Mouse (Mus musculus) spleen, adult 2 months (tissue): Measurements from ENCODE around the gene Gpm6a. TPM values are rescaled to one million over a fixed set of nuclear protein-coding genes. Genes with fewer than 3 reads are reported as not detected.
"Not testable (repeated sequence)": the region's sequence is repeated elsewhere in the genome, so short reads cannot be mapped to it uniquely, and the experiment has no call there.

Experiments used
- DNase-seq, 2 experiments: peaks; one replicate each; pipeline versions ENCODE4 v3.0.0 to v3.0.0-alpha.2; 2012 to 2021; ENCODE audit warnings: low spot score in 2 of 2, low read depth in 1 of 2
- H3K27ac ChIP-seq: fragments of 200-500 bp; 2 replicates; pipeline ENCODE4 v1.5.1; 2012; ENCODE audit warnings: low read length, inconsistent platforms; ENCODE audit not compliant: insufficient read depth
- H3K27me3 ChIP-seq: fragments of 200-500 bp; 2 replicates; pipeline ENCODE4 v1.6.1; 2012; ENCODE audit warnings: mild to moderate bottlenecking, moderate library complexity, low read length, inconsistent platforms; ENCODE audit not compliant: control insufficient read depth, insufficient read depth
- H3K36me3 ChIP-seq: fragments of 200-500 bp; 2 replicates; pipeline ENCODE4 v1.6.1; 2012; ENCODE audit warnings: mild to moderate bottlenecking, low read length, inconsistent platforms; ENCODE audit not compliant: control insufficient read depth, insufficient read depth
- H3K4me1 ChIP-seq: fragments of 200-500 bp; 2 replicates; pipeline ENCODE4 v1.6.1; 2011; ENCODE audit warnings: inconsistent platforms; ENCODE audit not compliant: control insufficient read depth, insufficient read depth, insufficient read length
- H3K4me3 ChIP-seq: fragments of 200-500 bp; 2 replicates; pipeline ENCODE4 v1.5.1; 2011; ENCODE audit warnings: mild to moderate bottlenecking, inconsistent platforms; ENCODE audit not compliant: insufficient read depth, insufficient read length; ENCODE audit errors: extremely low read depth
- CTCF ChIP-seq: fragments of 200-500 bp; IDR thresholded peaks from 2 replicates; pipeline ENCODE4 v1.5.1; 2011; ENCODE audit warnings: mild to moderate bottlenecking, inconsistent platforms; ENCODE audit not compliant: insufficient read depth, insufficient read length, insufficient replicate concordance; ENCODE audit errors: extremely low read depth
- POLR2A ChIP-seq: fragments of 200-500 bp; IDR thresholded peaks from 2 replicates; pipeline ENCODE4 v1.6.1; 2011; ENCODE audit warnings: low read depth, low read length, inconsistent platforms
- WGBS: fragments of 180-500 bp; shearing (Covaris S2); methylation state at CpG from one replicate; pipeline ENCODE4 v1.1.7; 2018; 5-methylcytosine and 5-hydroxymethylcytosine counted together
- polyA plus RNA-seq: library from polyadenylated mRNA; depleted of rRNA; stranded (reverse); fragments of >200 nt; gene quantifications from 2 replicates; pipeline ENCODE4 v1.2.3, GENCODE M21; 2012

The Gpm6a gene
- polyA plus RNA-seq, 1 experiment: 0.44 TPM

- no peak for TF ChIP-seq CTCF
- Histone ChIP-seq H3K27ac (no peak overlapping the region), H3K4me3 (no peak overlapping the region), H3K36me3 (no peaks in the 10 kb centered on the region), H3K27me3 (no peaks in the 10 kb centered on the region), H3K4me1 (no peaks in the 10 kb centered on the region)
- DNase-seq: no peak
Measured at GRCm38 (mm10) chr8:55035416-55035815, 80.8 kb downstream of the Gpm6a start.

GRCm38 (mm10) chr8:55042955-55043354 is 88.3 kb downstream of the Gpm6a start:
- Histone ChIP-seq H3K27me3 (no peaks in the 10 kb centered on the region), H3K36me3 (no peaks in the 10 kb centered on the region), H3K27ac (no peak overlapping the region), H3K4me3 (no peak overlapping the region), H3K4me1 (no peaks in the 10 kb centered on the region)
- WGBS: 39% methylated on average over 1 of the region's 1 CpGs
- no peak for TF ChIP-seq POLR2A
- TF ChIP-seq CTCF: no peak
- no peak for DNase-seq

GRCm38 (mm10) chr8:55048396-55048795 is 93.8 kb downstream of the Gpm6a start:
- DNase-seq: no peak
- no peak for TF ChIP-seq CTCF
- TF ChIP-seq POLR2A: no peak
- no peak overlapping the region for H3K4me3 ChIP-seq
- 80% methylated on average over 3 of the region's 3 CpGs for WGBS
- no peaks in the 10 kb centered on the region for H3K4me1 ChIP-seq
- H3K27ac ChIP-seq: no peak overlapping the region
- H3K27me3 ChIP-seq: no peaks in the 10 kb centered on the region
- H3K36me3 ChIP-seq: no peaks in the 10 kb centered on the region

- H3K36me3 ChIP-seq: no peaks in the 10 kb centered on the region
- no peaks in the 10 kb centered on the region for H3K4me1 ChIP-seq
- H3K27ac ChIP-seq: no peak overlapping the region
- H3K4me3 ChIP-seq: no peak overlapping the region
- no peak for DNase-seq
- 78% methylated on average over 4 of the region's 4 CpGs for WGBS
- no peaks in the 10 kb centered on the region for H3K27me3 ChIP-seq
- TF ChIP-seq CTCF (no peak), POLR2A (no peak)
Measured at GRCm38 (mm10) chr8:55049979-55050378, 95.3 kb downstream of the Gpm6a start.

- not testable (repeated sequence) for DNase-seq, H3K4me1 ChIP-seq, H3K27me3 ChIP-seq, H3K36me3 ChIP-seq, H3K4me3 ChIP-seq, H3K27ac ChIP-seq
- WGBS: 96% methylated on average over 2 of the region's 2 CpGs
Measured at GRCm38 (mm10) chr8:55068811-55069210, 114.2 kb downstream of the Gpm6a start.

- no peak for DNase-seq
- H3K27me3 ChIP-seq: no peaks in the 10 kb centered on the region
- TF ChIP-seq POLR2A: no peak
- TF ChIP-seq CTCF: no peak
- WGBS: 85% methylated on average over 10 of the region's 10 CpGs
- H3K4me3 ChIP-seq: no peak overlapping the region
- no peak overlapping the region for H3K27ac ChIP-seq
- H3K36me3 ChIP-seq: no peaks in the 10 kb centered on the region
- no peaks in the 10 kb centered on the region for H3K4me1 ChIP-seq
Measured at GRCm38 (mm10) chr8:55073481-55073880, 118.8 kb downstream of the Gpm6a start.

- H3K4me3 ChIP-seq: no peak overlapping the region
- H3K27me3 ChIP-seq: no peaks in the 10 kb centered on the region
- no peak for DNase-seq
- TF ChIP-seq POLR2A (no peak), CTCF (no peak)
- no peaks in the 10 kb centered on the region for H3K4me1 ChIP-seq
- no peaks in the 10 kb centered on the region for H3K36me3 ChIP-seq
- H3K27ac ChIP-seq: no peak overlapping the region
Measured at GRCm38 (mm10) chr8:55102195-55102594, 147.6 kb downstream of the Gpm6a start.
